ENCODE assay signal across 8 mouse cellular contexts in genomic region chr5:125271531-125272203, GRCm38 (mm10).
DNase-seq lines count a peak whose midpoint lies in the region; ATAC-seq lines count a peak whose summit lies in the region.

No protein-coding gene starts in this region.

- ATAC-seq in hindbrain, embryonic 16.5 days: no peak
- peak; percentile 43; the same call in 1 of the 2 replicates for ATAC-seq in intestine, embryonic 16.5 days
- ATAC-seq in midbrain, embryonic 13.5 days: peak; percentile 38; the same call in 1 of the 2 replicates

- H3K9ac ChIP-seq in hindbrain, embryonic 16.5 days (ENCODE audit: low read depth, low read length): no peak overlapping the region
- H3K9ac ChIP-seq in intestine, embryonic 16.5 days (ENCODE audit: low read depth, low read length): no peak overlapping the region
- H3K9ac ChIP-seq in midbrain, embryonic 13.5 days (replicated peaks): no peak overlapping the region

- H3K4me2 ChIP-seq in hindbrain, embryonic 16.5 days (ENCODE audit: low read length): no peak overlapping the region
- no peak overlapping the region for H3K4me2 ChIP-seq in intestine, embryonic 16.5 days (ENCODE audit: low read depth, low read length)
- no peak overlapping the region for H3K4me2 ChIP-seq in midbrain, embryonic 13.5 days (replicated peaks)

- DNase-seq in hindbrain, embryonic 10.5 days (ENCODE audit: low spot score): peak; percentile 84
- peak; percentile 94 to 98 for DNase-seq in cerebellum, postnatal 10 days
- DNase-seq in frontal cortex, postnatal 25 days (ENCODE audit: low spot score in 2 of 2): peak; percentile 70 to 78
- peak; percentile 80 to 82 for DNase-seq in left cerebral cortex, postnatal 25 days (ENCODE audit: low spot score in 2 of 2)
- DNase-seq in spleen, postnatal 14 days (ENCODE audit: low spot score in 2 of 2): peak; percentile 38 to 68

- peaks cover 3% of the 10 kb centered on the region; the same call in 1 of the 2 replicates for H3K27me3 ChIP-seq in hindbrain, embryonic 10.5 days (ENCODE audit: insufficient read depth, poor library complexity, severe bottlenecking)
- no peaks in the 10 kb centered on the region for H3K27me3 ChIP-seq in hindbrain, embryonic 16.5 days (replicated peaks; ENCODE audit: control insufficient read depth, insufficient read depth, low read length)
- no peaks in the 10 kb centered on the region for H3K27me3 ChIP-seq in intestine, embryonic 16.5 days (replicated peaks; ENCODE audit: control insufficient read depth, insufficient read depth, low read length)
- no peaks in the 10 kb centered on the region for H3K27me3 ChIP-seq in midbrain, embryonic 13.5 days

- no peak overlapping the region for H3K27ac ChIP-seq in hindbrain, embryonic 10.5 days
- no peak overlapping the region for H3K27ac ChIP-seq in hindbrain, embryonic 16.5 days (ENCODE audit: low read depth, low read length)
- H3K27ac ChIP-seq in intestine, embryonic 16.5 days (ENCODE audit: low read length): no peak overlapping the region
- 0 out of 2 replicates have a peak overlapping the region, but pooled peaks have one; percentile 5 for H3K27ac ChIP-seq in midbrain, embryonic 13.5 days

- WGBS in hindbrain, embryonic 10.5 days: 13% methylated on average over 15 of the region's 15 CpGs
- 11% methylated on average over 15 of the region's 15 CpGs for WGBS in hindbrain, embryonic 16.5 days
- 12% methylated on average over 15 of the region's 15 CpGs for WGBS in intestine, embryonic 16.5 days
- 12% methylated on average over 15 of the region's 15 CpGs for WGBS in midbrain, embryonic 13.5 days

- H3K4me3 ChIP-seq in hindbrain, embryonic 10.5 days: no peak overlapping the region
- H3K4me3 ChIP-seq in hindbrain, embryonic 16.5 days (ENCODE audit: low read length): no peak overlapping the region
- no peak overlapping the region for H3K4me3 ChIP-seq in intestine, embryonic 16.5 days (ENCODE audit: low read length)
- no peak overlapping the region for H3K4me3 ChIP-seq in midbrain, embryonic 13.5 days (replicated peaks)

- intact Hi-C loops in left cerebral cortex, postnatal 25 days (cut with DNase I): loop anchor here (1.0 to 2.0 kb wide), 3 partner anchors 299 to 371 kb away; no protein-coding TSS in a partner anchor

- H3K36me3 ChIP-seq in hindbrain, embryonic 10.5 days: no peaks in the 10 kb centered on the region
- H3K36me3 ChIP-seq in hindbrain, embryonic 16.5 days (ENCODE audit: control insufficient read depth, insufficient read depth, low read length): peaks cover under 1% of the 10 kb centered on the region; the same call in 1 of the 2 replicates
- no peaks in the 10 kb centered on the region for H3K36me3 ChIP-seq in intestine, embryonic 16.5 days (ENCODE audit: control insufficient read depth, insufficient read depth, low read length)
- H3K36me3 ChIP-seq in midbrain, embryonic 13.5 days: no peaks in the 10 kb centered on the region

- peaks cover 30% of the 10 kb centered on the region for H3K4me1 ChIP-seq in hindbrain, embryonic 10.5 days (replicated peaks)
- H3K4me1 ChIP-seq in hindbrain, embryonic 16.5 days (ENCODE audit: control insufficient read depth, insufficient read depth, low read depth, low read length): peaks cover 28% of the 10 kb centered on the region
- peaks cover 2% of the 10 kb centered on the region; the same call in 1 of the 2 replicates for H3K4me1 ChIP-seq in intestine, embryonic 16.5 days (ENCODE audit: control insufficient read depth, insufficient read depth, low read length)
- peaks cover 39% of the 10 kb centered on the region for H3K4me1 ChIP-seq in midbrain, embryonic 13.5 days (replicated peaks)

- H3K9me3 ChIP-seq in hindbrain, embryonic 10.5 days: no peaks in the 10 kb centered on the region
- H3K9me3 ChIP-seq in hindbrain, embryonic 16.5 days (ENCODE audit: control insufficient read depth, low read length): no peaks in the 10 kb centered on the region
- H3K9me3 ChIP-seq in intestine, embryonic 16.5 days (ENCODE audit: control insufficient read depth, low read length): no peaks in the 10 kb centered on the region
- no peaks in the 10 kb centered on the region for H3K9me3 ChIP-seq in midbrain, embryonic 13.5 days
